Mouse (Mus musculus): Measurements from ENCODE around the gene Galnt12.
A peak's percentile ranks its signal among the peaks of the same experiment; 100 is the strongest.

The Galnt12 gene

GRCm38 (mm10) chr4:47093647-47094046, 1.9 kb downstream of the Galnt12 start:
- no peak for DNase-seq (ENCODE audit: low read depth)

GRCm38 (mm10) chr4:47103561-47103960, 11.9 kb downstream of the Galnt12 start:
- no peak for DNase-seq (ENCODE audit: low read depth)

GRCm38 (mm10) chr4:47111885-47112284, 20.2 kb downstream of the Galnt12 start:
- no peak for DNase-seq (ENCODE audit: low read depth)

- DNase-seq (ENCODE audit: low read depth): no peak
Observed at GRCm38 (mm10) chr4:47112560-47112959, 20.9 kb downstream of the Galnt12 start.

- DNase-seq (ENCODE audit: low read depth): peak; percentile 70
Observed at GRCm38 (mm10) chr4:47122051-47122706, 30.5 kb downstream of the Galnt12 start.

GRCm38 (mm10) chr4:47124140-47124711, 32.5 kb downstream of the Galnt12 start:
- DNase-seq (ENCODE audit: low read depth): no peak

- DNase-seq (ENCODE audit: low read depth): no peak
Observed at GRCm38 (mm10) chr4:47128515-47128914, 36.8 kb downstream of the Galnt12 start.

- DNase-seq (ENCODE audit: low read depth): no peak
Observed at GRCm38 (mm10) chr4:47129572-47129971, 37.9 kb downstream of the Galnt12 start.

GRCm38 (mm10) chr4:47130111-47131050, 38.7 kb downstream of the Galnt12 start:
- no peak for DNase-seq (ENCODE audit: low read depth)

GRCm38 (mm10) chr4:47131931-47132330, 40.2 kb downstream of the Galnt12 start:
- no peak for DNase-seq (ENCODE audit: low read depth)

- no peak for DNase-seq (ENCODE audit: low read depth)
Observed at GRCm38 (mm10) chr4:47132413-47132812, 40.7 kb downstream of the Galnt12 start.

- DNase-seq (ENCODE audit: low read depth): no peak
Observed at GRCm38 (mm10) chr4:47136699-47137101, 45.0 kb downstream of the Galnt12 start.

GRCm38 (mm10) chr4:47137479-47137878, 45.8 kb downstream of the Galnt12 start:
- DNase-seq (ENCODE audit: low read depth): no peak

GRCm38 (mm10) chr4:47138411-47138810, 46.7 kb downstream of the Galnt12 start:
- DNase-seq (ENCODE audit: low read depth): no peak

- no peak for DNase-seq (ENCODE audit: low read depth)
Observed at GRCm38 (mm10) chr4:47138967-47139777, 47.5 kb downstream of the Galnt12 start.

GRCm38 (mm10) chr4:47140301-47140700, 48.6 kb downstream of the Galnt12 start:
- DNase-seq (ENCODE audit: low read depth): no peak

- no peak for DNase-seq (ENCODE audit: low read depth)
Observed at GRCm38 (mm10) chr4:47141444-47142154, 49.9 kb downstream of the Galnt12 start.

- no peak for DNase-seq (ENCODE audit: low read depth)
Observed at GRCm38 (mm10) chr4:47143849-47144248, 52.1 kb downstream of the Galnt12 start.

GRCm38 (mm10) chr4:47145341-47145740, 53.6 kb downstream of the Galnt12 start:
- no peak for DNase-seq (ENCODE audit: low read depth)

GRCm38 (mm10) chr4:47146561-47146960, 54.9 kb downstream of the Galnt12 start:
- DNase-seq (ENCODE audit: low read depth): no peak

GRCm38 (mm10) chr4:47149963-47150362, 58.3 kb downstream of the Galnt12 start:
- no peak for DNase-seq (ENCODE audit: low read depth)
